Comparison of ENCODE assay signal across 18 mouse cellular contexts in genomic region chr6:50846740-50847516, GRCm38 (mm10).
DNase-seq lines count a peak whose midpoint lies in the region; ATAC-seq lines count a peak whose summit lies in the region.
"Had no signal": no experiment of that assay in that cellular context is flagged by ENCODE, and none has a peak within 500 bp of the region (broad histone marks: within the 10 kb centered on the region; RNA-seq: fewer than 3 reads in every experiment).

No protein-coding gene starts in this region.

- no peaks in the 10 kb centered on the region for H3K27me3 ChIP-seq in midbrain, embryonic 16.5 days (ENCODE audit: control insufficient read depth, insufficient read depth, low read depth, low read length)
- no peaks in the 10 kb centered on the region for H3K27me3 ChIP-seq in midbrain, embryonic 11.5 days (ENCODE audit: control insufficient read depth, insufficient read depth, low read length)
- H3K27me3 ChIP-seq in hindbrain, embryonic 12.5 days, result no peaks in the 10 kb centered on the region
- H3K27me3 ChIP-seq in neural tube, embryonic 14.5 days (ENCODE audit: control insufficient read depth, insufficient read depth, low read length), result no peaks in the 10 kb centered on the region
- H3K27me3 ChIP-seq: CH12.LX; kidney, embryonic 15.5 days had no signal

- peaks cover 3% of the 10 kb centered on the region; the same call in 1 of the 2 replicates for H3K4me1 ChIP-seq in midbrain, embryonic 16.5 days (ENCODE audit: control insufficient read depth, insufficient read depth, low read length)
- H3K4me1 ChIP-seq in midbrain, embryonic 11.5 days (ENCODE audit: control insufficient read depth, insufficient read depth, low read length), result no peaks in the 10 kb centered on the region
- H3K4me1 ChIP-seq in hindbrain, embryonic 12.5 days, result peaks cover 4% of the 10 kb centered on the region; the same call in 1 of the 2 replicates
- H3K4me1 ChIP-seq in neural tube, embryonic 14.5 days (ENCODE audit: control insufficient read depth, insufficient read depth, low read length), result 0 out of 2 replicates have a peak, but pooled peaks cover 8% of the 10 kb centered on the region
- H3K4me1 ChIP-seq: megakaryocyte, embryonic 14.5 days had no signal

- H3K36me3 ChIP-seq in midbrain, embryonic 16.5 days (ENCODE audit: control insufficient read depth, insufficient read depth, low read length), result no peaks in the 10 kb centered on the region
- no peaks in the 10 kb centered on the region for H3K36me3 ChIP-seq in midbrain, embryonic 11.5 days (ENCODE audit: control insufficient read depth, insufficient read depth, low read length)
- H3K36me3 ChIP-seq in hindbrain, embryonic 12.5 days, result no peaks in the 10 kb centered on the region
- H3K36me3 ChIP-seq in neural tube, embryonic 14.5 days (ENCODE audit: control insufficient read depth, insufficient read depth, low read length), result no peaks in the 10 kb centered on the region
- H3K36me3 ChIP-seq: kidney, embryonic 15.5 days; limb, embryonic 13.5 days had no signal

- 0 out of 2 replicates have a peak overlapping the region, but pooled peaks have one; percentile 3 for H3K9ac ChIP-seq in midbrain, embryonic 16.5 days (ENCODE audit: low read depth, low read length)
- no peak overlapping the region for H3K9ac ChIP-seq in midbrain, embryonic 11.5 days (ENCODE audit: low read length)
- no peak overlapping the region for H3K9ac ChIP-seq in hindbrain, embryonic 12.5 days
- no peak overlapping the region for H3K9ac ChIP-seq in neural tube, embryonic 14.5 days (replicated peaks; ENCODE audit: low read depth, low read length)
- H3K9ac ChIP-seq: kidney, embryonic 15.5 days; limb, embryonic 13.5 days had no signal

- peak; percentile 8 for DNase-seq in adrenal gland, postnatal 10 days
- no peak for DNase-seq in adrenal gland, postnatal 36 days
- DNase-seq in midbrain, embryonic 11.5 days (ENCODE audit: low spot score, missing footprints), result no peak
- DNase-seq in cerebellum, adult 9-10 months, result no peak
- no peak for DNase-seq in retina, postnatal 1 day
- DNase-seq: cerebellum, adult 11-12 months; heart, adult 2 months; right cerebral cortex, postnatal 14 days; thymus, postnatal 36 days had no signal

- no peak overlapping the region for H3K27ac ChIP-seq in midbrain, embryonic 16.5 days (ENCODE audit: low read length)
- H3K27ac ChIP-seq in midbrain, embryonic 11.5 days (ENCODE audit: low read depth, low read length), result no peak overlapping the region
- H3K27ac ChIP-seq in hindbrain, embryonic 12.5 days, result peak overlapping the region; percentile 8; the same call in 1 of the 2 replicates
- H3K27ac ChIP-seq in neural tube, embryonic 14.5 days (ENCODE audit: low read depth, low read length), result peak overlapping the region; percentile 44; the same call in 1 of the 2 replicates
- H3K27ac ChIP-seq: heart, adult 2 months; kidney, embryonic 15.5 days; limb, embryonic 13.5 days had no signal

- no peak overlapping the region for H3K4me2 ChIP-seq in midbrain, embryonic 16.5 days (ENCODE audit: low read length)
- no peak overlapping the region for H3K4me2 ChIP-seq in midbrain, embryonic 11.5 days
- H3K4me2 ChIP-seq in hindbrain, embryonic 12.5 days (replicated peaks), result no peak overlapping the region
- H3K4me2 ChIP-seq in neural tube, embryonic 14.5 days (ENCODE audit: low read depth, low read length), result no peak overlapping the region
- H3K4me2 ChIP-seq: kidney, embryonic 15.5 days; limb, embryonic 13.5 days had no signal

- 62% methylated on average over 18 of the region's 18 CpGs for WGBS in midbrain, embryonic 16.5 days
- 76% methylated on average over 18 of the region's 18 CpGs for WGBS in midbrain, embryonic 11.5 days
- 67% methylated on average over 18 of the region's 18 CpGs for WGBS in hindbrain, embryonic 12.5 days
- 41% methylated on average over 18 of the region's 18 CpGs for WGBS in neural tube, embryonic 14.5 days

- no peak overlapping the region for H3K4me3 ChIP-seq in midbrain, embryonic 16.5 days (ENCODE audit: low read depth, low read length)
- H3K4me3 ChIP-seq in midbrain, embryonic 11.5 days (ENCODE audit: low read depth, low read length), result no peak overlapping the region
- no peak overlapping the region for H3K4me3 ChIP-seq in hindbrain, embryonic 12.5 days
- H3K4me3 ChIP-seq in neural tube, embryonic 14.5 days (ENCODE audit: low read depth, low read length), result no peak overlapping the region
- H3K4me3 ChIP-seq: heart, adult 2 months; kidney, embryonic 15.5 days; limb, embryonic 13.5 days; megakaryocyte, embryonic 14.5 days had no signal

- ATAC-seq in midbrain, embryonic 16.5 days, result no peak
- no peak for ATAC-seq in midbrain, embryonic 11.5 days (ENCODE audit: low FRiP score)
- ATAC-seq in hindbrain, embryonic 12.5 days (ENCODE audit: low FRiP score), result no peak
- no peak for ATAC-seq in neural tube, embryonic 14.5 days (ENCODE audit: low read depth)
- ATAC-seq: activated CD4-positive, CD25-positive, alpha-beta regulatory T cell, adult 4 months; inflammation-experienced regulatory T-cells, adult 6 months had no signal

- H3K9me3 ChIP-seq in midbrain, embryonic 16.5 days (replicated peaks; ENCODE audit: control insufficient read depth, low read length, poor library complexity, severe bottlenecking), result no peaks in the 10 kb centered on the region
- no peaks in the 10 kb centered on the region for H3K9me3 ChIP-seq in midbrain, embryonic 11.5 days (ENCODE audit: control insufficient read depth, low read length)
- H3K9me3 ChIP-seq in hindbrain, embryonic 12.5 days (replicated peaks), result no peaks in the 10 kb centered on the region
- no peaks in the 10 kb centered on the region for H3K9me3 ChIP-seq in neural tube, embryonic 14.5 days (ENCODE audit: control insufficient read depth, low read length)
- H3K9me3 ChIP-seq: kidney, embryonic 15.5 days; limb, embryonic 13.5 days; megakaryocyte, embryonic 14.5 days had no signal

Comparison
In these comparisons a context has a peak if more than half of its experiments do, and no peak if none do; other contexts are left out.
1. H3K27ac ChIP-seq: peak in hindbrain, embryonic 12.5 days (single experiment) and neural tube, embryonic 14.5 days (single experiment); none in midbrain, embryonic 16.5 days (single experiment) and midbrain, embryonic 11.5 days (single experiment).